Mouse (Mus musculus) urinary bladder, adult 2 months (tissue): ENCODE data around the gene Npas1. TPM values are rescaled to one million over a fixed set of nuclear protein-coding genes. Genes with fewer than 3 reads are reported as not detected.

Source experiments
- DNase-seq: peaks from one replicate; pipeline ENCODE4 v3.0.0; 2022; ENCODE audit warnings: low spot score
- polyA plus RNA-seq: library from polyadenylated mRNA; depleted of rRNA; stranded (reverse); fragments of >200 nt; gene quantifications from 2 replicates; pipeline ENCODE4 v1.2.3, GENCODE M21; 2012

Npas1 gene
- polyA plus RNA-seq, 1 experiment: 0.10 TPM

GRCm38 (mm10) chr7:16471549-16471948 is 6.0 kb downstream of the Npas1 start:
- no peak for DNase-seq

GRCm38 (mm10) chr7:16468115-16468514 is 9.4 kb downstream of the Npas1 start:
- DNase-seq: no peak

- DNase-seq: no peak
Observed at GRCm38 (mm10) chr7:16466565-16466964, 11.0 kb downstream of the Npas1 start.

GRCm38 (mm10) chr7:16465568-16465967 is 12.0 kb downstream of the Npas1 start:
- no peak for DNase-seq

- DNase-seq: peak; percentile 57
Observed at GRCm38 (mm10) chr7:16465160-16465559, 12.4 kb downstream of the Npas1 start.

- DNase-seq: peak; percentile 62
Observed at GRCm38 (mm10) chr7:16463214-16463613, 14.3 kb downstream of the Npas1 start.

GRCm38 (mm10) chr7:16461705-16462104 is 15.8 kb downstream of the Npas1 start:
- DNase-seq: no peak

- DNase-seq: no peak
Observed at GRCm38 (mm10) chr7:16461151-16461550, 16.4 kb downstream of the Npas1 start.

- no peak for DNase-seq
Observed at GRCm38 (mm10) chr7:16460566-16460965, 17.0 kb downstream of the Npas1 start.

- DNase-seq: no peak
Observed at GRCm38 (mm10) chr7:16456289-16456688, 21.2 kb downstream of the Npas1 start.

- DNase-seq: no peak
Observed at GRCm38 (mm10) chr7:16455016-16455415, 22.5 kb downstream of the Npas1 start.

GRCm38 (mm10) chr7:16453118-16453711 is 24.3 kb downstream of the Npas1 start:
- DNase-seq: no peak

- peak; percentile 71 for DNase-seq
Observed at GRCm38 (mm10) chr7:16452587-16453073, 24.9 kb downstream of the Npas1 start, which contains the start of gene Tmem160. Gene Tmem160, plus strand, starts transcription at chr7:16452779.

GRCm38 (mm10) chr7:16451656-16452055 is 25.9 kb downstream of the Npas1 start:
- no peak for DNase-seq

GRCm38 (mm10) chr7:16441241-16441640 is 36.3 kb downstream of the Npas1 start:
- DNase-seq: no peak

GRCm38 (mm10) chr7:16435088-16435487 is 42.4 kb downstream of the Npas1 start:
- no peak for DNase-seq

- no peak for DNase-seq
Observed at GRCm38 (mm10) chr7:16433352-16433971, 44.1 kb downstream of the Npas1 start.

GRCm38 (mm10) chr7:16426129-16426729 is 51.3 kb downstream of the Npas1 start:
- DNase-seq: peak; percentile 69

- DNase-seq: no peak
Observed at GRCm38 (mm10) chr7:16425721-16426120, 51.8 kb downstream of the Npas1 start.

- DNase-seq: no peak
Observed at GRCm38 (mm10) chr7:16423731-16424130, 53.8 kb downstream of the Npas1 start.

- no peak for DNase-seq
Observed at GRCm38 (mm10) chr7:16422222-16422856, 55.2 kb downstream of the Npas1 start.

- no peak for DNase-seq
Observed at GRCm38 (mm10) chr7:16420493-16421118, 56.9 kb downstream of the Npas1 start.
